Mouse (Mus musculus) liver, embryonic 14.5 days (tissue): ENCODE data around the gene Dus1l. TPM values are rescaled to one million over a fixed set of nuclear protein-coding genes. Genes with fewer than 3 reads are reported as not detected.

Experiments
- ATAC-seq: fragments of 200-750 bp; cut with Nextera tagmentation; 2 replicates; pipeline ENCODE4 v1.8.0; 2017; ENCODE audit warnings: moderate number of reproducible peaks, mild to moderate bottlenecking, moderate library complexity; ENCODE audit not compliant: insufficient read depth
- DNase-seq, 3 experiments: peaks; one replicate each; pipeline ENCODE4 v3.0.0-alpha.2; 2012 to 2013; ENCODE audit warnings: low read depth in 3 of 3, low spot score in 3 of 3
- H3K27ac ChIP-seq: fragments of 300-500 bp; sonication (generic); 2 replicates; pipeline ENCODE4 v1.5.1; 2014; ENCODE audit warnings: moderate library complexity, mild to moderate bottlenecking, control low read depth, inconsistent platforms
- H3K27me3 ChIP-seq: fragments of 300-500 bp; sonication (generic); 2 replicates; pipeline ENCODE4 v1.6.1; 2014; ENCODE audit warnings: mild to moderate bottlenecking, low read length, moderate library complexity; ENCODE audit not compliant: control insufficient read depth, insufficient read depth
- H3K36me3 ChIP-seq: fragments of 300-500 bp; sonication (generic); replicated peaks from 2 replicates; pipeline ENCODE4 v1.6.1; 2014; ENCODE audit warnings: low read depth; ENCODE audit not compliant: control insufficient read depth, insufficient read depth
- H3K4me1 ChIP-seq, 2 experiments: fragments of 200-500 bp in 1 of 2; fragments of 300-500 bp in 1 of 2; sonication (generic) in 1 of 2; replicated peaks; 2 replicates each; pipeline ENCODE4 v1.6.1; 2012 to 2014; ENCODE audit warnings: antibody characterized with exemption in 1 of 2, inconsistent platforms in 1 of 2, low read length in 1 of 2; ENCODE audit not compliant: control insufficient read depth in 2 of 2, insufficient read depth in 2 of 2
- H3K4me2 ChIP-seq: fragments of 300-500 bp; sonication (generic); 2 replicates; pipeline ENCODE4 v1.6.1; 2014; ENCODE audit warnings: low read depth, mild to moderate bottlenecking, control low read depth, moderate library complexity
- H3K4me3 ChIP-seq, 2 experiments: fragments of 200-500 bp in 1 of 2; fragments of 300-500 bp in 1 of 2; sonication (generic) in 1 of 2; 2 replicates each; pipeline ENCODE4 v1.5.1; 2012 to 2014; ENCODE audit warnings: low read depth in 2 of 2, low read length in 2 of 2, mild to moderate bottlenecking in 2 of 2, control low read depth in 1 of 2, inconsistent platforms in 1 of 2, moderate library complexity in 1 of 2; ENCODE audit not compliant: insufficient read depth in 1 of 2
- H3K9ac ChIP-seq: fragments of 300-500 bp; sonication (generic); replicated peaks from 2 replicates; pipeline ENCODE4 v1.6.1; 2014; ENCODE audit warnings: mild to moderate bottlenecking, control low read depth, moderate library complexity
- H3K9me3 ChIP-seq: fragments of 300-500 bp; sonication (generic); 2 replicates; pipeline ENCODE4 v1.6.1; 2016; ENCODE audit warnings: low read length, mixed read lengths; ENCODE audit not compliant: control insufficient read depth
- CTCF ChIP-seq: IDR thresholded peaks from 2 replicates; pipeline ENCODE4 v1.5.1; 2016; ENCODE audit warnings: antibody characterized with exemption, low read depth, control low read depth
- EP300 ChIP-seq: IDR thresholded peaks from 2 replicates; pipeline ENCODE4 v1.6.1; 2016; ENCODE audit warnings: antibody characterized with exemption, low read depth
- WGBS: fragments of 180-500 bp; shearing (Covaris S2); extraction: QIAGEN DNeasy Blood & Tissue Kit; methylation state at CpG from one replicate; pipeline ENCODE4 v1.1.7; 2014; ENCODE audit not compliant: insufficient replicate concordance; 5-methylcytosine and 5-hydroxymethylcytosine counted together
- polyA plus RNA-seq, 2 experiments: library from polyadenylated mRNA; depleted of rRNA in 1 of 2; stranded (reverse) in 1 of 2; unstranded in 1 of 2; fragments of >200 nt; fragmentation: Nextera tagmentation in 1 of 2; extraction: Ambion mirVana in 1 of 2; gene quantifications; 2 replicates each; pipeline versions ENCODE4 v1.2.1 to v1.2.3; 2012 to 2014

The Dus1l gene
- polyA plus RNA-seq, 2 experiments = 34.0 to 61.2 TPM

GRCm38 (mm10) chr11:120831659-120832440 is 35.6 kb upstream of the Dus1l start:
- no peaks in the 10 kb centered on the region for H3K27me3 ChIP-seq
- no peak for ATAC-seq
- H3K36me3 ChIP-seq = no peaks in the 10 kb centered on the region
- no peak overlapping the region for H3K9ac ChIP-seq
- peaks cover 3 to 10% of the 10 kb centered on the region in 2 experiments; a peak in 2 of 4 replicates for H3K4me1 ChIP-seq
- H3K9me3 ChIP-seq = no peaks in the 10 kb centered on the region
- DNase-seq = no peak
- no peak overlapping the region for H3K4me2 ChIP-seq
- H3K4me3 ChIP-seq = no peak overlapping the region
- no peak overlapping the region for H3K27ac ChIP-seq
- TF ChIP-seq EP300 = no peak
- no peak for TF ChIP-seq CTCF
- 71% methylated on average over 3 of the region's 3 CpGs for WGBS

GRCm38 (mm10) chr11:120830686-120831085 is 34.5 kb upstream of the Dus1l start:
- DNase-seq (no peak), ATAC-seq (no peak)
- WGBS = 72% methylated on average over 12 of the region's 12 CpGs
- H3K4me2 ChIP-seq = no peak overlapping the region
- no peak overlapping the region for H3K4me3 ChIP-seq
- H3K27ac ChIP-seq = no peak overlapping the region
- H3K36me3 ChIP-seq = no peaks in the 10 kb centered on the region
- no peaks in the 10 kb centered on the region for H3K27me3 ChIP-seq
- H3K9me3 ChIP-seq = no peaks in the 10 kb centered on the region
- TF ChIP-seq CTCF = no peak
- TF ChIP-seq EP300 = no peak
- peaks cover 3 to 10% of the 10 kb centered on the region in 2 experiments; a peak in 2 of 4 replicates for H3K4me1 ChIP-seq
- no peak overlapping the region for H3K9ac ChIP-seq

GRCm38 (mm10) chr11:120829757-120830532 is 33.7 kb upstream of the Dus1l start:
- 75% methylated on average over 10 of the region's 10 CpGs for WGBS
- no peaks in the 10 kb centered on the region for H3K9me3 ChIP-seq
- DNase-seq = no peak
- no peak overlapping the region for H3K4me2 ChIP-seq
- H3K9ac ChIP-seq = no peak overlapping the region
- no peaks in the 10 kb centered on the region for H3K27me3 ChIP-seq
- H3K4me1 ChIP-seq = peaks cover 8 to 14% of the 10 kb centered on the region in 2 experiments; a peak in 2 of 4 replicates
- TF ChIP-seq CTCF = no peak
- no peak for TF ChIP-seq EP300
- ATAC-seq = no peak
- H3K36me3 ChIP-seq = no peaks in the 10 kb centered on the region
- H3K27ac ChIP-seq = no peak overlapping the region
- no peak overlapping the region for H3K4me3 ChIP-seq

- no peak overlapping the region for H3K27ac ChIP-seq
- H3K4me2 ChIP-seq = no peak overlapping the region
- no peak overlapping the region for H3K4me3 ChIP-seq
- 62% methylated on average over 4 of the region's 4 CpGs for WGBS
- DNase-seq (no peak), ATAC-seq (no peak)
- H3K36me3 ChIP-seq = no peaks in the 10 kb centered on the region
- H3K9ac ChIP-seq = no peak overlapping the region
- H3K27me3 ChIP-seq = no peaks in the 10 kb centered on the region
- no peak for TF ChIP-seq EP300
- no peak for TF ChIP-seq CTCF
- no peaks in the 10 kb centered on the region for H3K9me3 ChIP-seq
- peaks cover 6 to 7% of the 10 kb centered on the region in 2 experiments; a peak in 2 of 4 replicates for H3K4me1 ChIP-seq
Measured at GRCm38 (mm10) chr11:120828416-120828815, 32.2 kb upstream of the Dus1l start.
